Mouse (Mus musculus): ENCODE measurements around the gene Clk3. TPM values are rescaled to one million over a fixed set of nuclear protein-coding genes. Genes with fewer than 3 reads are reported as not detected.

Clk3 gene
- total RNA-seq (2021) (10 to 100 TPM; 27.6 to 33.8 TPM), polyA plus RNA-seq (2012; rRNA removed) (61.7 and 124 TPM in 2 replicates)
- long read RNA-seq, transcript Clk3-201 (13 exons, 2,496 nt): major isoform, 21 of 30 reads
- long read RNA-seq, partial matches to known transcripts: 0 of 30 reads
- long read RNA-seq, other reads (novel, unspliced or antisense): 9 of 30 reads

GRCm38 (mm10) chr9:57765364-57766351 is at the start of gene Clk3:
TSS of gene Clk3 (minus strand) at chr9:57765860.
- Histone ChIP-seq H3K27me3 (ENCODE audit: control insufficient read depth, insufficient read depth, low read length) (no peaks in the 10 kb centered on the region), H3K4me3 (peak within 1 kb of the TSS; percentile 74), H3K36me3 (ENCODE audit: control insufficient read depth, insufficient read depth, low read length) (peaks cover 9% of the 10 kb centered on the region), H3K79me2 (replicated peaks; ENCODE audit: control insufficient read depth, insufficient read depth, low read length) (peaks cover 6% of the 10 kb centered on the region), H3K27ac (peak within 1 kb of the TSS; percentile 100), H3K9ac (ENCODE audit: low read depth, low read length) (peak within 1 kb of the TSS; percentile 98), H3K4me1 (ENCODE audit: control insufficient read depth, insufficient read depth, low read length) (peaks cover 18% of the 10 kb centered on the region)
- TF ChIP-seq POLR2A (IDR thresholded peaks at IDR 0.05; ENCODE audit: insufficient read depth, low read depth, low read length) (peak; percentile 55; the same call in 1 of the 2 replicates), EP300 (IDR thresholded peaks at IDR 0.05; ENCODE audit: insufficient read depth, low read depth, low read length) (no peak), CTCF (IDR thresholded peaks at IDR 0.05) (peak; percentile 49)
- 1% methylated on average over 79 of the region's 93 CpGs for WGBS
- DNase-seq: peak; percentile 72 to 77
- intact Hi-C loops (cut with DNase I): loop anchor here (2.0 kb wide), 2 partner anchors 71 to 145 kb away; partner anchors contain the start of genes Arid3b and Ubl7

- Histone ChIP-seq H3K27ac (no peak overlapping the region), H3K27me3 (ENCODE audit: control insufficient read depth, insufficient read depth, low read length) (no peaks in the 10 kb centered on the region), H3K4me1 (ENCODE audit: control insufficient read depth, insufficient read depth, low read length) (peaks cover 7% of the 10 kb centered on the region), H3K4me3 (no peak overlapping the region), H3K79me2 (replicated peaks; ENCODE audit: control insufficient read depth, insufficient read depth, low read length) (no peaks in the 10 kb centered on the region), H3K36me3 (ENCODE audit: control insufficient read depth, insufficient read depth, low read length) (peaks cover 4% of the 10 kb centered on the region; the same call in 1 of the 2 replicates), H3K9ac (ENCODE audit: low read depth, low read length) (no peak overlapping the region)
- TF ChIP-seq CTCF (IDR thresholded peaks at IDR 0.05): no peak
- TF ChIP-seq POLR2A (IDR thresholded peaks at IDR 0.05; ENCODE audit: insufficient read depth, low read depth, low read length): no peak
- DNase-seq: no peak
- intact Hi-C loops (cut with DNase I): no loop called here
- 48% methylated on average over 3 of the region's 3 CpGs for WGBS
Observed at GRCm38 (mm10) chr9:57814866-57815265, 49.2 kb upstream of the Clk3 start.

GRCm38 (mm10) chr9:57814014-57814413 is 48.4 kb upstream of the Clk3 start:
- Histone ChIP-seq H3K9ac (ENCODE audit: low read depth, low read length) (no peak overlapping the region), H3K36me3 (ENCODE audit: control insufficient read depth, insufficient read depth, low read length) (peaks cover 4% of the 10 kb centered on the region; the same call in 1 of the 2 replicates), H3K27ac (no peak overlapping the region), H3K4me3 (no peak overlapping the region), H3K4me1 (ENCODE audit: control insufficient read depth, insufficient read depth, low read length) (peaks cover 7% of the 10 kb centered on the region), H3K79me2 (replicated peaks; ENCODE audit: control insufficient read depth, insufficient read depth, low read length) (no peaks in the 10 kb centered on the region), H3K27me3 (ENCODE audit: control insufficient read depth, insufficient read depth, low read length) (no peaks in the 10 kb centered on the region)
- intact Hi-C loops (cut with DNase I): no loop called here
- no peak for TF ChIP-seq POLR2A (IDR thresholded peaks at IDR 0.05; ENCODE audit: insufficient read depth, low read depth, low read length)
- TF ChIP-seq EP300 (IDR thresholded peaks at IDR 0.05; ENCODE audit: insufficient read depth, low read depth, low read length): no peak
- TF ChIP-seq CTCF (IDR thresholded peaks at IDR 0.05): no peak
- 73% methylated on average over 1 of the region's 1 CpGs for WGBS
- no peak for DNase-seq

GRCm38 (mm10) chr9:57811793-57812733 is 46.4 kb upstream of the Clk3 start:
- 67% methylated on average over 8 of the region's 8 CpGs for WGBS
- no peak overlapping the region for H3K4me3 ChIP-seq
- H3K36me3 ChIP-seq (ENCODE audit: control insufficient read depth, insufficient read depth, low read length): no peaks in the 10 kb centered on the region
- no peak for DNase-seq
- H3K27me3 ChIP-seq (ENCODE audit: control insufficient read depth, insufficient read depth, low read length): no peaks in the 10 kb centered on the region
- no peaks in the 10 kb centered on the region for H3K79me2 ChIP-seq (replicated peaks; ENCODE audit: control insufficient read depth, insufficient read depth, low read length)
- no peak overlapping the region for H3K27ac ChIP-seq
- intact Hi-C loops (cut with DNase I): no loop called here
- no peak for TF ChIP-seq EP300 (IDR thresholded peaks at IDR 0.05; ENCODE audit: insufficient read depth, low read depth, low read length)
- TF ChIP-seq POLR2A (IDR thresholded peaks at IDR 0.05; ENCODE audit: insufficient read depth, low read depth, low read length): no peak
- no peak for TF ChIP-seq CTCF (IDR thresholded peaks at IDR 0.05)
- no peak overlapping the region for H3K9ac ChIP-seq (ENCODE audit: low read depth, low read length)
- H3K4me1 ChIP-seq (ENCODE audit: control insufficient read depth, insufficient read depth, low read length): peaks cover 3% of the 10 kb centered on the region

GRCm38 (mm10) chr9:57810691-57811090 is 45.0 kb upstream of the Clk3 start:
- Histone ChIP-seq H3K27me3 (ENCODE audit: control insufficient read depth, insufficient read depth, low read length) (no peaks in the 10 kb centered on the region), H3K4me3 (no peak overlapping the region), H3K4me1 (ENCODE audit: control insufficient read depth, insufficient read depth, low read length) (no peaks in the 10 kb centered on the region; the same call in 1 of the 2 replicates), H3K36me3 (ENCODE audit: control insufficient read depth, insufficient read depth, low read length) (no peaks in the 10 kb centered on the region), H3K27ac (no peak overlapping the region), H3K9ac (ENCODE audit: low read depth, low read length) (no peak overlapping the region), H3K79me2 (replicated peaks; ENCODE audit: control insufficient read depth, insufficient read depth, low read length) (no peaks in the 10 kb centered on the region)
- TF ChIP-seq EP300 (IDR thresholded peaks at IDR 0.05; ENCODE audit: insufficient read depth, low read depth, low read length): no peak
- TF ChIP-seq CTCF (IDR thresholded peaks at IDR 0.05): no peak
- no peak for TF ChIP-seq POLR2A (IDR thresholded peaks at IDR 0.05; ENCODE audit: insufficient read depth, low read depth, low read length)
- DNase-seq: no peak
- intact Hi-C loops (cut with DNase I): no loop called here
- 83% methylated on average over 3 of the region's 3 CpGs for WGBS
